ENCODE assay signal across 8 mouse cellular contexts in the genomic region with DNA sequence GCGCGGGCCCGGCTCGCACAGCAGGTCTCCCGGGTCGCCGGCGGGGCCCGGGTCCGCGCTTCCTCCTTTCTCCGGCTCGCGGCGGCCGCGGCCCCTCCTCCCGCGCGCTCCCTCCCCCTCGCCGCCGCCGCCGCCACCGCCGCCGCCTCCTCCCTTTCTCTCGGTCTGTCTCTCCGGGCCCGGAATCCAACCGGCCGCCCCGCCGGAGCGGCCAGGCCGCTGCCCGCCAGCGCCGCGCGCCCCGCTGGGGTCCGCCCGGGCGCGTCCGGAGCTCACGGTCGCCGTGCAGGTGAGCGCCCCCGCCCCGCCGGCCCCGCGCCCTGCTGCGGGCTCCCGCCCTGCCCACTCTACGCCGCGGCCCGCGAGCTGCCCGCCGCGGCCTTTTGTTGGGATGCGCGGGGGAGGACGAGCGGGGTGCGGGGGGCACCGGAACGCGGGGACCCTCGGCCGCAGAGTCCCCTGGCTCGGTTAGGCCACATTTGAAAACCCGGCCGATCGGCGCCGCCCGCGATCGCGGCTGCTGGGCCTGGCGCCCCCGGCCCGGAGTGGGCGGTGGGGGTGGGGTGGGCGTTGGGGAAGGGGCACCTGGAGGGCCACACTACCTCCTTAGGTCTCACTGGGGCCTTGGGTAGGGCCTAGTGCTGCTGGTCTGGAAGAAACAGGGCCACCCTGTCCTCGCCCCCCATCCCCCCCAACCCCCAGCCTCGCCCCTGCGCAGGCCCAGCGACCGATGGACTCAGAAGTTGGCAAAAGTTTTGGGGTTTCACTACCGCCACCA. TPM values are rescaled to one million over a fixed set of nuclear protein-coding genes. Genes with fewer than 3 reads are reported as not detected.
DNase-seq lines count a peak whose midpoint lies in the region; ATAC-seq lines count a peak whose summit lies in the region.

No protein-coding gene starts in this region.

- peak; percentile 29 for ATAC-seq in forebrain, embryonic 11.5 days (replicated peaks; ENCODE audit: low FRiP score)
- peak; percentile 2; the same call in 1 of the 2 replicates for ATAC-seq in hindbrain, embryonic 16.5 days
- ATAC-seq in liver, embryonic 15.5 days (ENCODE audit: insufficient read depth): no peak
- ATAC-seq in erythroid progenitor cell, adult 5-6 weeks (replicated peaks; ENCODE audit: low FRiP score, poor library complexity, severe bottlenecking): no peak

- H3K4me2 ChIP-seq in forebrain, embryonic 11.5 days (ENCODE audit: low read depth, low read length, severe bottlenecking): peak overlapping the region; percentile 89
- peak overlapping the region; percentile 86 for H3K4me2 ChIP-seq in hindbrain, embryonic 16.5 days (ENCODE audit: low read length)
- peak overlapping the region; percentile 66 for H3K4me2 ChIP-seq in liver, embryonic 15.5 days

- WGBS in forebrain, embryonic 11.5 days: 1% methylated on average over 78 of the region's 98 CpGs
- WGBS in hindbrain, embryonic 16.5 days: 2% methylated on average over 26 of the region's 98 CpGs
- 4% methylated on average over 67 of the region's 98 CpGs for WGBS in liver, embryonic 15.5 days (ENCODE audit: insufficient replicate concordance)

- peak overlapping the region; percentile 99 for H3K9ac ChIP-seq in forebrain, embryonic 11.5 days (ENCODE audit: low read length)
- peak overlapping the region; percentile 100 for H3K9ac ChIP-seq in hindbrain, embryonic 16.5 days (ENCODE audit: low read depth, low read length)
- H3K9ac ChIP-seq in liver, embryonic 15.5 days: peak overlapping the region; percentile 50

- peak overlapping the region; percentile 92 for H3K4me3 ChIP-seq in forebrain, embryonic 11.5 days (ENCODE audit: low read depth, low read length)
- H3K4me3 ChIP-seq in hindbrain, embryonic 16.5 days (ENCODE audit: low read length): peak overlapping the region; percentile 83
- peak overlapping the region; percentile 59 for H3K4me3 ChIP-seq in liver, embryonic 15.5 days (replicated peaks)

- no peaks in the 10 kb centered on the region for H3K36me3 ChIP-seq in forebrain, embryonic 11.5 days (ENCODE audit: control insufficient read depth, insufficient read depth, low read length)
- no peaks in the 10 kb centered on the region for H3K36me3 ChIP-seq in hindbrain, embryonic 16.5 days (ENCODE audit: control insufficient read depth, insufficient read depth, low read length)
- no peaks in the 10 kb centered on the region for H3K36me3 ChIP-seq in liver, embryonic 15.5 days (replicated peaks)

- no peaks in the 10 kb centered on the region for H3K27me3 ChIP-seq in forebrain, embryonic 11.5 days (ENCODE audit: control insufficient read depth, insufficient read depth, low read length)
- no peaks in the 10 kb centered on the region for H3K27me3 ChIP-seq in hindbrain, embryonic 16.5 days (replicated peaks; ENCODE audit: control insufficient read depth, insufficient read depth, low read length)
- peaks cover 30% of the 10 kb centered on the region for H3K27me3 ChIP-seq in liver, embryonic 15.5 days

- peaks cover 15% of the 10 kb centered on the region for H3K4me1 ChIP-seq in forebrain, embryonic 11.5 days (replicated peaks; ENCODE audit: control insufficient read depth, insufficient read depth, low read length)
- H3K4me1 ChIP-seq in hindbrain, embryonic 16.5 days (ENCODE audit: control insufficient read depth, insufficient read depth, low read depth, low read length): peaks cover 52% of the 10 kb centered on the region
- peaks cover 14% of the 10 kb centered on the region for H3K4me1 ChIP-seq in liver, embryonic 15.5 days (replicated peaks)

- no peaks in the 10 kb centered on the region for H3K9me3 ChIP-seq in forebrain, embryonic 11.5 days (ENCODE audit: control insufficient read depth, low read length)
- no peaks in the 10 kb centered on the region for H3K9me3 ChIP-seq in hindbrain, embryonic 16.5 days (ENCODE audit: control insufficient read depth, low read length)
- H3K9me3 ChIP-seq in liver, embryonic 15.5 days (replicated peaks): no peaks in the 10 kb centered on the region

- peak; percentile 61 for DNase-seq in right cerebral cortex, postnatal 14 days
- DNase-seq in right cerebral cortex, adult 2 months (ENCODE audit: low spot score in 2 of 2): no peak
- peak; percentile 68 for DNase-seq in adrenal gland, postnatal 25 days
- peak; percentile 75 for DNase-seq in forebrain, embryonic 11.5 days (ENCODE audit: low spot score)
- peak; percentile 52 for DNase-seq in retina, postnatal 1 day

- peak overlapping the region; percentile 79 for H3K27ac ChIP-seq in forebrain, embryonic 11.5 days (ENCODE audit: low read depth, low read length)
- peak overlapping the region; percentile 90 for H3K27ac ChIP-seq in hindbrain, embryonic 16.5 days (ENCODE audit: low read depth, low read length)
- peak overlapping the region; percentile 53 for H3K27ac ChIP-seq in liver, embryonic 15.5 days (replicated peaks)

RNA-seq across cellular contexts. Expression of a gene that starts 6.1 kb away (rescaled TPM):
- total RNA-seq in adrenal gland, postnatal 25 days (2021): 18.1 and 19.4 TPM in 2 replicates
- 20.3 and 23.2 TPM in 2 replicates for polyA plus RNA-seq in forebrain, embryonic 11.5 days (2014; fragmentation: Nextera tagmentation; extraction: Ambion mirVana)
- 26.5 and 29.9 TPM in 2 replicates for polyA plus RNA-seq in hindbrain, embryonic 16.5 days (2015; fragmentation: Nextera tagmentation; extraction: Ambion mirVana)
- 1.8 and 2.2 TPM in 2 replicates for polyA plus RNA-seq in liver, embryonic 15.5 days (2015; fragmentation: Nextera tagmentation; extraction: Ambion mirVana)
- 0.36 and 0.42 TPM in 2 replicates for total RNA-seq in erythroid progenitor cell, adult 5-6 weeks (2015; ENCODE audit: low replicate concordance)
- 0.39 and 1.1 TPM in 2 replicates for total RNA-seq in erythroid progenitor cell, adult 5-6 weeks (2017; ENCODE audit: low replicate concordance)

RNA-seq across cellular contexts. Expression of a gene that starts 56.9 kb away (rescaled TPM):
- 32.3 and 34.6 TPM in 2 replicates for total RNA-seq in adrenal gland, postnatal 25 days (2021)
- 31.0 and 34.8 TPM in 2 replicates for polyA plus RNA-seq in forebrain, embryonic 11.5 days (2014; fragmentation: Nextera tagmentation; extraction: Ambion mirVana)
- 120 and 123 TPM in 2 replicates for polyA plus RNA-seq in hindbrain, embryonic 16.5 days (2015; fragmentation: Nextera tagmentation; extraction: Ambion mirVana)
- 21.8 and 22.3 TPM in 2 replicates for polyA plus RNA-seq in liver, embryonic 15.5 days (2015; fragmentation: Nextera tagmentation; extraction: Ambion mirVana)
- 15.9 and 26.0 TPM in 2 replicates for total RNA-seq in erythroid progenitor cell, adult 5-6 weeks (2015; ENCODE audit: low replicate concordance)
- total RNA-seq in erythroid progenitor cell, adult 5-6 weeks (2017; ENCODE audit: low replicate concordance): 3.3 and 9.4 TPM in 2 replicates

Comparison
In these comparisons a context has a peak if more than half of its experiments do, and no peak if none do; other contexts are left out.
1. DNase-seq: peak in right cerebral cortex, postnatal 14 days (single experiment), adrenal gland, postnatal 25 days (single experiment), forebrain, embryonic 11.5 days (single experiment) and retina, postnatal 1 day (single experiment); none in right cerebral cortex, adult 2 months (0 of 2).
2. ATAC-seq: peak in forebrain, embryonic 11.5 days (single experiment) and hindbrain, embryonic 16.5 days (single experiment); none in liver, embryonic 15.5 days (single experiment) and erythroid progenitor cell, adult 5-6 weeks (single experiment).
3. H3K9ac ChIP-seq: peak in every context shown above with its lines; median percentile 100 in hindbrain, embryonic 16.5 days; 99 in forebrain, embryonic 11.5 days; 50 in liver, embryonic 15.5 days.
4. Peak in every context shown above with its lines, with median percentiles within 50 percentile points of each other: H3K27ac ChIP-seq, H3K4me2 ChIP-seq and H3K4me3 ChIP-seq.